Mouse (Mus musculus) midbrain, embryonic 11.5 days (tissue): ENCODE results near the gene Dapk3. TPM values are rescaled to one million over a fixed set of nuclear protein-coding genes. Genes with fewer than 3 reads are reported as not detected.

Experiments used
- ATAC-seq: fragments of 200-750 bp; cut with Nextera tagmentation; 2 replicates; pipeline ENCODE4 v1.8.0; 2017; ENCODE audit warnings: moderate TSS enrichment, moderate library complexity; ENCODE audit not compliant: low FRiP score
- DNase-seq: peaks from one replicate; pipeline ENCODE4 v3.0.0; 2015; ENCODE audit warnings: low spot score; ENCODE audit errors: missing footprints
- H3K27ac ChIP-seq: fragments of 300-500 bp; sonication (generic); 2 replicates; pipeline ENCODE4 v1.5.1; 2014; ENCODE audit warnings: low read depth, low read length
- H3K27me3 ChIP-seq: fragments of 300-500 bp; sonication (generic); 2 replicates; pipeline ENCODE4 v1.6.1; 2014; ENCODE audit warnings: mild to moderate bottlenecking, low read length, moderate library complexity, mixed read lengths; ENCODE audit not compliant: control insufficient read depth, insufficient read depth
- H3K36me3 ChIP-seq: fragments of 300-500 bp; sonication (generic); 2 replicates; pipeline ENCODE4 v1.6.1; 2014; ENCODE audit warnings: mild to moderate bottlenecking, low read length, moderate library complexity, mixed read lengths; ENCODE audit not compliant: control insufficient read depth, insufficient read depth
- H3K4me1 ChIP-seq: fragments of 300-500 bp; sonication (generic); 2 replicates; pipeline ENCODE4 v1.6.1; 2014; ENCODE audit warnings: low read length; ENCODE audit not compliant: control insufficient read depth, insufficient read depth
- H3K4me2 ChIP-seq: fragments of 300-500 bp; sonication (generic); 2 replicates; pipeline ENCODE4 v1.6.1; 2014; ENCODE audit warnings: mild to moderate bottlenecking, moderate library complexity
- H3K4me3 ChIP-seq: fragments of 300-500 bp; sonication (generic); 2 replicates; pipeline ENCODE4 v1.5.1; 2014; ENCODE audit warnings: low read depth, low read length
- H3K9ac ChIP-seq: fragments of 300-500 bp; sonication (generic); 2 replicates; pipeline ENCODE4 v1.6.1; 2014; ENCODE audit warnings: low read length
- H3K9me3 ChIP-seq: fragments of 300-500 bp; sonication (generic); 2 replicates; pipeline ENCODE4 v1.6.1; 2016; ENCODE audit warnings: low read length; ENCODE audit not compliant: control insufficient read depth
- WGBS: fragments of 180-500 bp; shearing (Covaris S2); extraction: QIAGEN DNeasy Blood & Tissue Kit; methylation state at CpG from one replicate; pipeline ENCODE4 v1.1.7; 2014; 5-methylcytosine and 5-hydroxymethylcytosine counted together
- polyA plus RNA-seq: library from polyadenylated mRNA; unstranded; fragments of >200 nt; fragmentation: Nextera tagmentation; extraction: Ambion mirVana; gene quantifications from 2 replicates; pipeline ENCODE4 v1.2.1, GENCODE M21; 2014

Dapk3 gene
- polyA plus RNA-seq, 1 experiment from 2014 or later, result 50.6 TPM

GRCm38 (mm10) chr10:81144667-81145066 lies 38.1 kb upstream of the Dapk3 start:
- Histone ChIP-seq H3K36me3 (peaks cover 42% of the 10 kb centered on the region), H3K4me1 (peaks cover 17% of the 10 kb centered on the region), H3K9me3 (no peaks in the 10 kb centered on the region), H3K27me3 (no peaks in the 10 kb centered on the region), H3K9ac (no peak overlapping the region), H3K27ac (no peak overlapping the region), H3K4me2 (no peak overlapping the region), H3K4me3 (no peak overlapping the region)
- ATAC-seq (no peak), DNase-seq (no peak)
- WGBS, result 96% methylated on average over 27 of the region's 27 CpGs

DNA sequence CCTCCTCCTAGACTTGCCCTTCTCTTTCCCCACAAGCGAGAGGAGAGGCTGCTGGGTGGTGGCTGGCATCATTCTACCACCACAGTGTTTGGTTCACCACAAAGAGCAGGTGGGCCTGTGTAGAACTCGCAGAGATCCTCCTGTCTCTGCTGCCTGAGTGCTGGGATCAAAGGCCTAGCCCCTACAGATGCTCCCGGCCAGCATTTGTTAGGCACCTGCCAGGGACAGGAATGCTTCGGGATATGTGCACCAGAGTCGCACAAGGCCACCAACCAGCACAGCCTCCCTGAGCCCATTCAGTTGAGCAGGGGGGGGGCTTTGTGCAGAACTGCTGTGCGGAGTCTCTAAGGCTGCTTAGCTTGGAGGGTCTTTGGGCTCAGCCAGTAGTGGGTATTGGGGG lies 37.5 kb upstream of the Dapk3 start:
- no peak for ATAC-seq
- Histone ChIP-seq H3K27ac (no peak overlapping the region), H3K4me1 (peaks cover 12% of the 10 kb centered on the region), H3K27me3 (no peaks in the 10 kb centered on the region), H3K9me3 (no peaks in the 10 kb centered on the region), H3K36me3 (peaks cover 42% of the 10 kb centered on the region), H3K4me2 (no peak overlapping the region), H3K4me3 (no peak overlapping the region), H3K9ac (no peak overlapping the region)
- no peak for DNase-seq
- WGBS, result 90% methylated on average over 6 of the region's 6 CpGs

GRCm38 (mm10) chr10:81145778-81146177 lies 37.0 kb upstream of the Dapk3 start:
- Histone ChIP-seq H3K4me1 (peaks cover 8% of the 10 kb centered on the region), H3K9ac (no peak overlapping the region), H3K27me3 (no peaks in the 10 kb centered on the region), H3K9me3 (no peaks in the 10 kb centered on the region), H3K4me3 (no peak overlapping the region), H3K36me3 (peaks cover 42% of the 10 kb centered on the region), H3K4me2 (no peak overlapping the region), H3K27ac (no peak overlapping the region)
- WGBS, result 90% methylated on average over 7 of the region's 7 CpGs
- ATAC-seq (no peak), DNase-seq (no peak)

DNA sequence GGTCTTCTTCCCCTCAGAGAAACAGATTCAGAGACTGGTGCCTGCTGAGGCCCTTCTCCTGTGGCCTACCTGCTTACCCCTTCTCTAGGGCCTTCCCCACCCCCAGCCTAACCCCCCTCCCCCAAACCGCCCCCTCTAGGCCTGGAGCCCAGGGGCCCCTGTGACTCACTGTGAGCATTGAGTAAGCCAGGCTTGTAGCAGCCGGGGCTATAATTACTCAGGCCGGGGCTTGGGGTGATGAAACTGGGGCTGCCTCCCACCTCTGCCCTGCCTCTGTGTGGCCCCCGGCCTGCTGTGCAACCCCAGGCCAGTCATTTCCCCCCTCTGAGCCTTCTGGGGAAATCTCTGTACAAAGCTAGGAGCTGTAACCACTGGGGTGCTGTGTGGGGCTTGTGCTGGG lies 36.5 kb upstream of the Dapk3 start:
- DNase-seq (no peak), ATAC-seq (no peak)
- H3K27ac ChIP-seq, result no peak overlapping the region
- no peak overlapping the region for H3K9ac ChIP-seq
- H3K9me3 ChIP-seq, result no peaks in the 10 kb centered on the region
- H3K27me3 ChIP-seq, result no peaks in the 10 kb centered on the region
- peaks cover 42% of the 10 kb centered on the region for H3K36me3 ChIP-seq
- WGBS, result 86% methylated on average over 4 of the region's 4 CpGs
- H3K4me3 ChIP-seq, result no peak overlapping the region
- no peak overlapping the region for H3K4me2 ChIP-seq
- H3K4me1 ChIP-seq, result peaks cover 4% of the 10 kb centered on the region; the same call in 1 of the 2 replicates

DNA sequence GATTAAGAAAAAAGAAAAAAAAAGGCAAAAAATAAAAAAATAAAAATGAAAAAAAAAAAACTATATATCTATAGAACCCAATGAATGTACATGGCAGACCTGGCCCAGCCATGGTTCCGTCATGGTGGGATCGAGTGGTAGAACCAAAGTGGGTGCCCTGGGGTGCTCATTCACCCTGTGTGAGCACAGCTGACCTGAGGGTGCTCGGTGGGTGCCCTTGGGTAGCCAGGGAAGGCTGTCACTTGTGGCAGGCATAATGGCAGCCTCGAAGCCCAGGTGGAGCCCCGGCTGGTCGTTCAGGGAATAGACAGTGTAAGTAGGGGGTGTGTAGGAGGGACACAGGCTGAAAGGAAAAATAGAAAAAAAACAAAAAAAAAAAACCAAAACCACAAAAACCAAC lies 31.5 kb upstream of the Dapk3 start:
- 78% methylated on average over 6 of the region's 6 CpGs for WGBS
- peaks cover 36% of the 10 kb centered on the region for H3K36me3 ChIP-seq
- ATAC-seq, result no peak

GRCm38 (mm10) chr10:81152609-81153008 lies 30.2 kb upstream of the Dapk3 start:
- Histone ChIP-seq H3K27ac (no peak overlapping the region), H3K4me2 (no peak overlapping the region), H3K9me3 (no peaks in the 10 kb centered on the region), H3K4me3 (no peak overlapping the region), H3K27me3 (no peaks in the 10 kb centered on the region), H3K36me3 (peaks cover 44% of the 10 kb centered on the region), H3K9ac (no peak overlapping the region), H3K4me1 (no peaks in the 10 kb centered on the region)
- ATAC-seq (no peak), DNase-seq (peak; percentile 84)
- WGBS, result 84% methylated on average over 12 of the region's 12 CpGs

More for the DNA sequence above, 31.5 kb upstream of the Dapk3 start:
- Histone ChIP-seq H3K9me3 (no peaks in the 10 kb centered on the region), H3K9ac (no peak overlapping the region), H3K4me3 (no peak overlapping the region), H3K27ac (no peak overlapping the region), H3K4me1 (no peaks in the 10 kb centered on the region), H3K4me2 (no peak overlapping the region), H3K27me3 (no peaks in the 10 kb centered on the region)
- peak; percentile 84 for DNase-seq

DNA sequence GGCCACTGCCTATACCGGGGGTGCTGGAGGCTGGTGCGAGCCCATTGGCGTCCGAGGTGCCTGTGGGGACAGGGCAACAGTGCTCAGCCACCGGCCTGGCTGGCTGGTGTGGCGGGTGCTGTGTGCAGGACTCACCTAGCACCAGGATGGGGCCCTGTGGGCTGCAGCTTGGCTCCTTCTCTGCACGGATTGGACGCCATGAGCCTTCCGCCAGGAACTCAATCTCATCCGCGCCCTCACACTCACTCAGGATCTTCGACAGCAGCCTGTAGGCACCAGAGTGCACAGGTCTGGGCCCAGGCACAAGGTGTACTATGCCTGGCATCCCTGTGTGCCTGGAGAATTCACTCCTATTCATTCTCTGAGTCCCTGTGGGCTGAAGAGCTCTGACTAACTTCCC lies 28.5 kb upstream of the Dapk3 start:
- Histone ChIP-seq H3K9ac (no peak overlapping the region), H3K9me3 (no peaks in the 10 kb centered on the region), H3K27ac (no peak overlapping the region), H3K27me3 (no peaks in the 10 kb centered on the region), H3K36me3 (peaks cover 33% of the 10 kb centered on the region), H3K4me1 (no peaks in the 10 kb centered on the region), H3K4me3 (no peak overlapping the region), H3K4me2 (no peak overlapping the region)
- ATAC-seq (no peak), DNase-seq (peak; percentile 76)
- WGBS, result 91% methylated on average over 12 of the region's 12 CpGs

- no peak overlapping the region for H3K4me3 ChIP-seq
- ATAC-seq, result no peak
- WGBS, result 89% methylated on average over 6 of the region's 6 CpGs
- H3K9me3 ChIP-seq, result no peaks in the 10 kb centered on the region
- DNase-seq, result no peak
- no peaks in the 10 kb centered on the region for H3K27me3 ChIP-seq
- H3K4me1 ChIP-seq, result no peaks in the 10 kb centered on the region
- H3K9ac ChIP-seq, result no peak overlapping the region
- no peak overlapping the region for H3K27ac ChIP-seq
- H3K4me2 ChIP-seq, result no peak overlapping the region
- peaks cover 31% of the 10 kb centered on the region for H3K36me3 ChIP-seq
Observed at GRCm38 (mm10) chr10:81154736-81155135, 28.1 kb upstream of the Dapk3 start.

DNA sequence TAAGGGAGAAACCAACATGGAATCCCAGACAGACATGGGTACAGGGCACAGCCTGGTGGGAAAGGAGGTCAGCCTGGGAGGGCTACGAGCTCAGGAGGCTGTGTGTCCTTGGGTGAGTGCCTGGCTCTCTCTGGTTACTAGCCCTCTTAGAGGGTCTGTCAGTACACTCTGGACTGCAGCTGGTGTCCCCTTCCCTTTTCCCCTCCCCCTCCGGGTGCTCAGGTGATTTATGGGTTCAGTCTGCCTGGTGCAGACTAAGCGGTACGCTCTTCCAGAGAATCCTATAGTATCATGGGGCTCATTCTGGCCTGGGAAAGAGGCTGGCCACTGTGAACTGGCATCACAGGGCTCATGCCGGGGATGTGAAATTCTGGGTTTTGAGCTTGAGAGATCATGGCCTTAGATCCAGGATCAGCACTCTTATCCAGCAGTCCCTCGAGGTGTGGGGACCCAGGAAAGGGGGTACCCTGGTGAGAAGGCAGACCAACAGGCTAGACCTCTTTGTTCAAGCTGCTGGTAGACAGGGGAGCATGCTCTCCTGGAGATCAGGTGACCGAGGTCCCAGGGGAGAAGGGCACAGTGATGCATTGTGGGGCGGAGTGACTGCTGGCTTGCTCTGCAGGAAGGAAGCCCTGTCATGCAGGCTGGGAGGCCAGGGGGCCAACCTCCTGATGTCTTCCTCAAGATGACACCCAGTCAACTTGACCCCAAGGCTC lies 21.0 kb upstream of the Dapk3 start:
- no peak for ATAC-seq
- 91% methylated on average over 8 of the region's 8 CpGs for WGBS
- peaks cover 5% of the 10 kb centered on the region for H3K4me1 ChIP-seq
- peaks cover 25% of the 10 kb centered on the region for H3K36me3 ChIP-seq
- no peak overlapping the region for H3K27ac ChIP-seq
- no peak overlapping the region for H3K4me2 ChIP-seq
- no peaks in the 10 kb centered on the region for H3K9me3 ChIP-seq
- no peak for DNase-seq
- H3K4me3 ChIP-seq, result no peak overlapping the region
- H3K27me3 ChIP-seq, result no peaks in the 10 kb centered on the region
- no peak overlapping the region for H3K9ac ChIP-seq
